Mouse (Mus musculus): ENCODE measurements around the gene Snx13. TPM values are rescaled to one million over a fixed set of nuclear protein-coding genes. Genes with fewer than 3 reads are reported as not detected.

Snx13 gene
- polyA plus RNA-seq, 1 experiment from 2014 or later: 23.8 TPM

- 87% methylated on average over 4 of the region's 4 CpGs for WGBS
- no peaks in the 10 kb centered on the region for H3K36me3 ChIP-seq (ENCODE audit: control insufficient read depth, insufficient read depth, low read length)
- DNase-seq (ENCODE audit: low spot score) (no peak), ATAC-seq (ENCODE audit: insufficient read depth, low FRiP score, low TSS enrichment) (no peak)
- no peaks in the 10 kb centered on the region for H3K27me3 ChIP-seq (ENCODE audit: control insufficient read depth, insufficient read depth, low read length)
- no peak overlapping the region for H3K9ac ChIP-seq (ENCODE audit: low read length)
- H3K4me3 ChIP-seq (ENCODE audit: low read depth, low read length): no peak overlapping the region
- H3K4me2 ChIP-seq (ENCODE audit: low read depth): no peak overlapping the region
- H3K9me3 ChIP-seq (ENCODE audit: control insufficient read depth, low read length): no peaks in the 10 kb centered on the region
- H3K4me1 ChIP-seq (ENCODE audit: control insufficient read depth, insufficient read depth, low read length): no peaks in the 10 kb centered on the region
- H3K27ac ChIP-seq (ENCODE audit: low read depth, low read length): no peak overlapping the region
Measured at GRCm38 (mm10) chr12:35153186-35153585, 106.2 kb downstream of the Snx13 start.

- no peak for ATAC-seq (ENCODE audit: insufficient read depth, low FRiP score, low TSS enrichment)
- no peak for DNase-seq (ENCODE audit: low spot score)
- WGBS: 70% methylated on average over 3 of the region's 3 CpGs
- Histone ChIP-seq H3K27me3 (ENCODE audit: control insufficient read depth, insufficient read depth, low read length) (no peaks in the 10 kb centered on the region), H3K9me3 (ENCODE audit: control insufficient read depth, low read length) (no peaks in the 10 kb centered on the region), H3K36me3 (ENCODE audit: control insufficient read depth, insufficient read depth, low read length) (no peaks in the 10 kb centered on the region), H3K27ac (ENCODE audit: low read depth, low read length) (no peak overlapping the region), H3K4me3 (ENCODE audit: low read depth, low read length) (no peak overlapping the region), H3K4me1 (ENCODE audit: control insufficient read depth, insufficient read depth, low read length) (no peaks in the 10 kb centered on the region), H3K4me2 (ENCODE audit: low read depth) (no peak overlapping the region), H3K9ac (ENCODE audit: low read length) (no peak overlapping the region)
Measured at GRCm38 (mm10) chr12:35154149-35154548, 107.2 kb downstream of the Snx13 start.

GRCm38 (mm10) chr12:35157237-35157636 is 110.3 kb downstream of the Snx13 start:
- Histone ChIP-seq H3K4me1 (ENCODE audit: control insufficient read depth, insufficient read depth, low read length) (no peaks in the 10 kb centered on the region), H3K27me3 (ENCODE audit: control insufficient read depth, insufficient read depth, low read length) (no peaks in the 10 kb centered on the region), H3K9me3 (ENCODE audit: control insufficient read depth, low read length) (no peaks in the 10 kb centered on the region), H3K36me3 (ENCODE audit: control insufficient read depth, insufficient read depth, low read length) (no peaks in the 10 kb centered on the region), H3K27ac (ENCODE audit: low read depth, low read length) (no peak overlapping the region), H3K4me2 (ENCODE audit: low read depth) (no peak overlapping the region), H3K9ac (ENCODE audit: low read length) (no peak overlapping the region), H3K4me3 (ENCODE audit: low read depth, low read length) (no peak overlapping the region)
- no peak for ATAC-seq (ENCODE audit: insufficient read depth, low FRiP score, low TSS enrichment)
- 53% methylated on average over 4 of the region's 4 CpGs for WGBS
- DNase-seq (ENCODE audit: low spot score): no peak

- Histone ChIP-seq H3K4me3 (ENCODE audit: low read depth, low read length) (no peak overlapping the region), H3K27ac (ENCODE audit: low read depth, low read length) (no peak overlapping the region), H3K4me2 (ENCODE audit: low read depth) (no peak overlapping the region), H3K4me1 (ENCODE audit: control insufficient read depth, insufficient read depth, low read length) (no peaks in the 10 kb centered on the region), H3K9ac (ENCODE audit: low read length) (no peak overlapping the region), H3K36me3 (ENCODE audit: control insufficient read depth, insufficient read depth, low read length) (no peaks in the 10 kb centered on the region), H3K27me3 (ENCODE audit: control insufficient read depth, insufficient read depth, low read length) (no peaks in the 10 kb centered on the region), H3K9me3 (ENCODE audit: control insufficient read depth, low read length) (no peaks in the 10 kb centered on the region)
- 86% methylated on average over 4 of the region's 4 CpGs for WGBS
- DNase-seq (ENCODE audit: low spot score) (no peak), ATAC-seq (ENCODE audit: insufficient read depth, low FRiP score, low TSS enrichment) (no peak)
Measured at GRCm38 (mm10) chr12:35161690-35162089, 114.7 kb downstream of the Snx13 start.

GRCm38 (mm10) chr12:35170275-35170674 is 123.3 kb downstream of the Snx13 start:
- DNase-seq (ENCODE audit: low spot score): no peak
- Histone ChIP-seq H3K4me1 (ENCODE audit: control insufficient read depth, insufficient read depth, low read length) (no peaks in the 10 kb centered on the region), H3K4me2 (ENCODE audit: low read depth) (no peak overlapping the region), H3K9ac (ENCODE audit: low read length) (no peak overlapping the region), H3K4me3 (ENCODE audit: low read depth, low read length) (no peak overlapping the region), H3K36me3 (ENCODE audit: control insufficient read depth, insufficient read depth, low read length) (no peaks in the 10 kb centered on the region), H3K9me3 (ENCODE audit: control insufficient read depth, low read length) (no peaks in the 10 kb centered on the region), H3K27ac (ENCODE audit: low read depth, low read length) (no peak overlapping the region), H3K27me3 (ENCODE audit: control insufficient read depth, insufficient read depth, low read length) (no peaks in the 10 kb centered on the region)
- 60% methylated on average over 4 of the region's 4 CpGs for WGBS
- ATAC-seq (ENCODE audit: insufficient read depth, low FRiP score, low TSS enrichment): no peak

- no peaks in the 10 kb centered on the region for H3K36me3 ChIP-seq (ENCODE audit: control insufficient read depth, insufficient read depth, low read length)
- DNase-seq (ENCODE audit: low spot score) (no peak), ATAC-seq (ENCODE audit: insufficient read depth, low FRiP score, low TSS enrichment) (peak; percentile 31; the same call in 1 of the 2 replicates)
- H3K4me3 ChIP-seq (ENCODE audit: low read depth, low read length): no peak overlapping the region
- no peak overlapping the region for H3K4me2 ChIP-seq (ENCODE audit: low read depth)
- no peaks in the 10 kb centered on the region for H3K4me1 ChIP-seq (ENCODE audit: control insufficient read depth, insufficient read depth, low read length)
- no peak overlapping the region for H3K27ac ChIP-seq (ENCODE audit: low read depth, low read length)
- no peaks in the 10 kb centered on the region for H3K9me3 ChIP-seq (ENCODE audit: control insufficient read depth, low read length)
- 8% methylated on average over 8 of the region's 8 CpGs for WGBS
- H3K27me3 ChIP-seq (ENCODE audit: control insufficient read depth, insufficient read depth, low read length): no peaks in the 10 kb centered on the region
- H3K9ac ChIP-seq (ENCODE audit: low read length): no peak overlapping the region
Measured at GRCm38 (mm10) chr12:35175938-35176337, 129.0 kb downstream of the Snx13 start.

GRCm38 (mm10) chr12:35176628-35177027 is 129.6 kb downstream of the Snx13 start:
- 76% methylated on average over 3 of the region's 3 CpGs for WGBS
- H3K4me1 ChIP-seq (ENCODE audit: control insufficient read depth, insufficient read depth, low read length): no peaks in the 10 kb centered on the region
- H3K27ac ChIP-seq (ENCODE audit: low read depth, low read length): no peak overlapping the region
- H3K4me3 ChIP-seq (ENCODE audit: low read depth, low read length): no peak overlapping the region
- H3K9ac ChIP-seq (ENCODE audit: low read length): no peak overlapping the region
- H3K9me3 ChIP-seq (ENCODE audit: control insufficient read depth, low read length): no peaks in the 10 kb centered on the region
- no peaks in the 10 kb centered on the region for H3K27me3 ChIP-seq (ENCODE audit: control insufficient read depth, insufficient read depth, low read length)
- DNase-seq (ENCODE audit: low spot score) (no peak), ATAC-seq (ENCODE audit: insufficient read depth, low FRiP score, low TSS enrichment) (no peak)
- no peak overlapping the region for H3K4me2 ChIP-seq (ENCODE audit: low read depth)
- H3K36me3 ChIP-seq (ENCODE audit: control insufficient read depth, insufficient read depth, low read length): no peaks in the 10 kb centered on the region

- no peak overlapping the region for H3K4me3 ChIP-seq (ENCODE audit: low read depth, low read length)
- no peak overlapping the region for H3K4me2 ChIP-seq (ENCODE audit: low read depth)
- H3K4me1 ChIP-seq (ENCODE audit: control insufficient read depth, insufficient read depth, low read length): no peaks in the 10 kb centered on the region
- no peaks in the 10 kb centered on the region for H3K9me3 ChIP-seq (ENCODE audit: control insufficient read depth, low read length)
- H3K27me3 ChIP-seq (ENCODE audit: control insufficient read depth, insufficient read depth, low read length): no peaks in the 10 kb centered on the region
- WGBS: 17% methylated on average over 3 of the region's 3 CpGs
- peak; percentile 64 for ATAC-seq (ENCODE audit: insufficient read depth, low FRiP score, low TSS enrichment)
- no peak overlapping the region for H3K27ac ChIP-seq (ENCODE audit: low read depth, low read length)
- peak; percentile 82 for DNase-seq (ENCODE audit: low spot score)
- H3K9ac ChIP-seq (ENCODE audit: low read length): no peak overlapping the region
- H3K36me3 ChIP-seq (ENCODE audit: control insufficient read depth, insufficient read depth, low read length): no peaks in the 10 kb centered on the region
Measured at GRCm38 (mm10) chr12:35182675-35183074, 135.7 kb downstream of the Snx13 start.

- no peak overlapping the region for H3K27ac ChIP-seq (ENCODE audit: low read depth, low read length)
- no peaks in the 10 kb centered on the region for H3K9me3 ChIP-seq (ENCODE audit: control insufficient read depth, low read length)
- ATAC-seq (ENCODE audit: insufficient read depth, low FRiP score, low TSS enrichment): no peak
- no peak overlapping the region for H3K4me2 ChIP-seq (ENCODE audit: low read depth)
- H3K4me3 ChIP-seq (ENCODE audit: low read depth, low read length): no peak overlapping the region
- H3K9ac ChIP-seq (ENCODE audit: low read length): no peak overlapping the region
- H3K27me3 ChIP-seq (ENCODE audit: control insufficient read depth, insufficient read depth, low read length): no peaks in the 10 kb centered on the region
- H3K36me3 ChIP-seq (ENCODE audit: control insufficient read depth, insufficient read depth, low read length): no peaks in the 10 kb centered on the region
- 69% methylated on average over 5 of the region's 5 CpGs for WGBS
- no peak for DNase-seq (ENCODE audit: low spot score)
- no peaks in the 10 kb centered on the region for H3K4me1 ChIP-seq (ENCODE audit: control insufficient read depth, insufficient read depth, low read length)
Measured at GRCm38 (mm10) chr12:35184261-35184660, 137.3 kb downstream of the Snx13 start.
